Mouse (Mus musculus) effector memory CD4-positive, alpha-beta T cell, adult 7 months (primary cell): ENCODE data around the gene Brpf1. TPM values are rescaled to one million over a fixed set of nuclear protein-coding genes. Genes with fewer than 3 reads are reported as not detected.

Source experiments
- polyA plus RNA-seq: library from polyadenylated mRNA; unstranded; fragments of 100-300 nt; shearing (Covaris generic); gene quantifications from one replicate; pipeline ENCODE4 v1.2.1, GENCODE M21; 2017

Gene Brpf1
- 55.5 TPM for polyA plus RNA-seq

GRCm38 (mm10) chr6:113306986-113307349 lies at the start of gene Brpf1:
Gene Brpf1, plus strand, starts transcription at chr6:113307137.

GRCm38 (mm10) chr6:113282101-113282802 lies 24.7 kb upstream of the Brpf1 start, which contains the start of gene Cpne9:
Gene Cpne9, plus strand, starts transcription at chr6:113282307.

GRCm38 (mm10) chr6:113326533-113327315 lies 19.8 kb downstream of the Brpf1 start, which contains the start of gene Ogg1:
Gene Ogg1, plus strand, starts transcription at chr6:113326972.

GRCm38 (mm10) chr6:113343177-113344092 lies 36.5 kb downstream of the Brpf1 start, which contains the start of gene Camk1:
Gene Camk1, minus strand, starts transcription at chr6:113343984.

Other genes starting within 250 kb of the Brpf1 start
- gene Setd5, start 229.8 kb upstream of the Brpf1 start, polyA plus RNA-seq: 43.6 TPM
- gene Lhfpl4, start 111.8 kb upstream of the Brpf1 start, polyA plus RNA-seq: 0.63 TPM
- gene Mtmr14, start 69.3 kb upstream of the Brpf1 start, polyA plus RNA-seq: 71.1 TPM
- 0.32 TPM for gene Cpne9, start 24.8 kb upstream of the Brpf1 start, polyA plus RNA-seq
- 3.8 TPM for gene Ogg1, start 19.8 kb downstream of the Brpf1 start, polyA plus RNA-seq
- gene Camk1, start 36.8 kb downstream of the Brpf1 start, polyA plus RNA-seq: 0.37 TPM
- 21.3 TPM for gene Tada3, start 70.7 kb downstream of the Brpf1 start, polyA plus RNA-seq
- gene Arpc4, start 71.0 kb downstream of the Brpf1 start, polyA plus RNA-seq: 386 TPM
- gene Ttll3, start 82.1 kb downstream of the Brpf1 start, polyA plus RNA-seq: 10.7 TPM
- gene Rpusd3, start 112.2 kb downstream of the Brpf1 start, polyA plus RNA-seq: 11.3 TPM
- gene Cidec, start 128.6 kb downstream of the Brpf1 start, polyA plus RNA-seq: not detected
- 24.7 TPM for gene Jagn1, start 135.4 kb downstream of the Brpf1 start, polyA plus RNA-seq
- 1.3 TPM for gene Il17re, start 151.3 kb downstream of the Brpf1 start, polyA plus RNA-seq
- gene Il17rc, start 164.3 kb downstream of the Brpf1 start, polyA plus RNA-seq: 0.28 TPM
- gene Creld1, start 176.2 kb downstream of the Brpf1 start, polyA plus RNA-seq: 4.1 TPM
- gene Prrt3, start 194.8 kb downstream of the Brpf1 start, polyA plus RNA-seq: not detected
- gene Emc3, start 224.5 kb downstream of the Brpf1 start, polyA plus RNA-seq: 93.5 TPM
- 1.3 TPM for gene Fancd2, start 224.5 kb downstream of the Brpf1 start, polyA plus RNA-seq